Mouse (Mus musculus) heart, embryonic 13.5 days (tissue): Measurements from ENCODE around the gene Rbfox2. TPM values are rescaled to one million over a fixed set of nuclear protein-coding genes. Genes with fewer than 3 reads are reported as not detected.

Experiments
- ATAC-seq: fragments of 200-750 bp; cut with Nextera tagmentation; 2 replicates; pipeline ENCODE4 v1.8.0; 2017; ENCODE audit warnings: moderate TSS enrichment; ENCODE audit not compliant: insufficient number of reproducible peaks, low FRiP score, low TSS enrichment; ENCODE audit errors: extremely low read depth
- H3K27ac ChIP-seq: fragments of 300-500 bp; sonication (generic); replicated peaks from 2 replicates; pipeline ENCODE4 v1.5.1; 2015; ENCODE audit warnings: moderate library complexity, mild to moderate bottlenecking, inconsistent platforms
- H3K27me3 ChIP-seq: fragments of 300-500 bp; sonication (generic); replicated peaks from 2 replicates; pipeline ENCODE4 v1.6.1; 2015; ENCODE audit warnings: mild to moderate bottlenecking, inconsistent platforms
- H3K36me3 ChIP-seq: fragments of 300-500 bp; sonication (generic); 2 replicates; pipeline ENCODE4 v1.6.1; 2015; ENCODE audit warnings: mild to moderate bottlenecking, inconsistent platforms
- H3K4me1 ChIP-seq: fragments of 300-500 bp; sonication (generic); 2 replicates; pipeline ENCODE4 v1.6.1; 2015; ENCODE audit warnings: inconsistent platforms
- H3K4me2 ChIP-seq: fragments of 300-500 bp; sonication (generic); 2 replicates; pipeline ENCODE4 v1.6.1; 2015; ENCODE audit warnings: inconsistent platforms, mild to moderate bottlenecking, moderate library complexity
- H3K4me3 ChIP-seq: fragments of 300-500 bp; sonication (generic); 2 replicates; pipeline ENCODE4 v1.5.1; 2015; ENCODE audit warnings: moderate library complexity, mild to moderate bottlenecking, inconsistent platforms
- H3K9ac ChIP-seq: fragments of 300-500 bp; sonication (generic); 2 replicates; pipeline ENCODE4 v1.6.1; 2015; ENCODE audit warnings: inconsistent platforms, mild to moderate bottlenecking, moderate library complexity
- H3K9me3 ChIP-seq: fragments of 300-500 bp; sonication (generic); 2 replicates; pipeline ENCODE4 v1.6.1; 2016; ENCODE audit warnings: inconsistent platforms
- WGBS: fragments of 180-500 bp; shearing (Covaris S2); methylation state at CpG from one replicate; pipeline ENCODE4 v1.1.7; 2015; ENCODE audit warnings: mixed read lengths; 5-methylcytosine and 5-hydroxymethylcytosine counted together
- polyA plus RNA-seq: library from polyadenylated mRNA; unstranded; fragments of >200 nt; fragmentation: Nextera tagmentation; extraction: Ambion mirVana; gene quantifications from 2 replicates; pipeline ENCODE4 v1.2.1, GENCODE M21; 2015

Gene Rbfox2
- polyA plus RNA-seq, 1 experiment from 2014 or later: 64.8 TPM

DNA sequence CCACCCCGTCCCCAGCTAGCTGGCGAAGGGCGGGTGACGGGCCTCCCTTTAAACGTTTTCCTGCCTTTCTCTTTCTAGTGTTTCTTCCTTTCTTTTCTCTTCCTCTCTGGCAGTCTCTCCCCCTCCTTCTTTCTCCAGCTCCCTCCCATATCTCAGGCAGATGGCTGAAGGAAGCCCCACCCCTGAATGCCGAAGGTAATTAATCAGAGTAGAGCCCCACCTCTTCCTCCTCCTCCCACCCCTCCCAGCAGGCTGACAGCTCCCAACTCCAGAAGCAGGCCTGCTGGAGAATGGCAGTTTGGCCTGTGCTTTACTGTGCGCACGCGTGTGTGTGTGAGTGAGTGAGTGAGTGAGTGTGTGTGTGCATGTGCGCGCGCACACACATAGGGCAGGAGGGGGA, 153.2 kb downstream of the Rbfox2 start:
- ATAC-seq: peak; percentile 75
- peaks cover 64% of the 10 kb centered on the region for H3K4me1 ChIP-seq
- peak overlapping the region; percentile 93 for H3K9ac ChIP-seq
- peak overlapping the region; percentile 82 for H3K4me2 ChIP-seq
- peaks cover 6% of the 10 kb centered on the region; the same call in 1 of the 2 replicates for H3K36me3 ChIP-seq
- peak overlapping the region; percentile 96 for H3K27ac ChIP-seq
- no peaks in the 10 kb centered on the region for H3K27me3 ChIP-seq
- WGBS: under 1% methylated on average over 12 of the region's 12 CpGs
- no peaks in the 10 kb centered on the region for H3K9me3 ChIP-seq
- H3K4me3 ChIP-seq: peak overlapping the region; percentile 79

DNA sequence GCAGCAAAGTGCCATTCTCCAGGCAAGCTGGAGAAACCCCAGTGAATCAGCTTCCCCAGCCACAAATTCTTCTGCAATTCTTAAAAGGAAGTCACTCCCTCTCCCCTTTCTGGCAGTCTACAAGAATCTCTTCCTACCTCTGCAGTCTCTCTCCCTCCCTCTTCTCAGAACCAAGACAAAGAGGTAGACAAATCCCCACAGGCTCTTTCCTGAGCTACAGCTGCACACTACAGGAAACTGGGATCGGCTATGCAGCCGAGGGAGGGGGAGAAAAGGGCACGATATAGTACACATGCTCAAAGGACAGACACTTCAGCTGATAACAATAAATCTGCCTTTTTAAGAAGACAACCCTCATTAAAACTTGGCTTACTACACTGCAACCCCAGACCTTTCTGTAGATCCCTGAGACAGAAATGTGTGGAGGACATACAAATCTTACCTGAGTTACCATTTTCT, 153.7 kb downstream of the Rbfox2 start:
- ATAC-seq: 0 out of 2 replicates have a peak, but pooled peaks have one; percentile 52
- H3K9ac ChIP-seq: peak overlapping the region; percentile 93
- no peaks in the 10 kb centered on the region for H3K9me3 ChIP-seq
- H3K27me3 ChIP-seq: no peaks in the 10 kb centered on the region
- H3K4me1 ChIP-seq: peaks cover 64% of the 10 kb centered on the region
- WGBS: 0% methylated on average over 3 of the region's 3 CpGs
- H3K36me3 ChIP-seq: peaks cover 6% of the 10 kb centered on the region; the same call in 1 of the 2 replicates
- H3K27ac ChIP-seq: peak overlapping the region; percentile 96
- peak overlapping the region; percentile 82 for H3K4me2 ChIP-seq
- H3K4me3 ChIP-seq: peak overlapping the region; percentile 79

DNA sequence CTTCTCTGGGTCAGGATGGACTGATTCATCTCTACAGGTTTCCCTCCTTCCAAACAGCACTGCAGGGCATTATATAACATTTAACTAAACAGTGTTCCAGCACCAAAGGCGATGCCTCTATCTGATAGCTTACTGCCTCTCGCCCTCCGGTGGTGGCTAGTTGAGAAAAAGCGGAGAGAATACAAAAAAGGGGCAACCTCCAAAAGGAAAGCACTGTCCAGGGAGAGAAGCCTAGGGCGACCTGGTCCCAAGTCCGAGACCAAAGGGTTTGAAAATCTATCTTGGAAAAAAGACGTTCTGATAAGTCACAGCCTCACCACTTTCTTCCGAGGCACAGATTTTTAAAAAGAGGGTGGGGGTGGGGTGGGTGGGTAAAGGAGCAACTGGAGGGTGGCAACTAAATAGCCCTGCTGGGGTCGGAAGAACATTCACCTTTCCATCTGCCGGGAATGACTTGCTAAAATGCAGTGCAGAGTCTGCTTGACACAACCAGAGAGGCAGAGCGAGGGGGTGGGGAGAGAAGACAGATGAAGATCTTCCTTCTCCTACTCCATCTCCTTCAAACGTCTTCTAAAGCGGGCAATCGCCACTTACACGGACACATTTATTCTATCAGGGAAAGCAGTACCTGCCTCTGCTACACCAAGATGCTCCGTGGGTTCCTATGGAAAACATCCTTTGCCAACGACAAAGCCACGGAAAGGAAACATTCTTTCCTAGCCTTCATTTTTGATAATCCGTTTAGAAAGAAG, 154.3 kb downstream of the Rbfox2 start:
- Histone ChIP-seq H3K9me3 (no peaks in the 10 kb centered on the region), H3K36me3 (peaks cover 6% of the 10 kb centered on the region; the same call in 1 of the 2 replicates), H3K4me2 (peak overlapping the region; percentile 82), H3K4me3 (peak overlapping the region; percentile 79), H3K27ac (peak overlapping the region; percentile 96), H3K4me1 (peaks cover 64% of the 10 kb centered on the region), H3K27me3 (no peaks in the 10 kb centered on the region), H3K9ac (peak overlapping the region; percentile 93)
- no peak for ATAC-seq
- 1% methylated on average over 19 of the region's 19 CpGs for WGBS

DNA sequence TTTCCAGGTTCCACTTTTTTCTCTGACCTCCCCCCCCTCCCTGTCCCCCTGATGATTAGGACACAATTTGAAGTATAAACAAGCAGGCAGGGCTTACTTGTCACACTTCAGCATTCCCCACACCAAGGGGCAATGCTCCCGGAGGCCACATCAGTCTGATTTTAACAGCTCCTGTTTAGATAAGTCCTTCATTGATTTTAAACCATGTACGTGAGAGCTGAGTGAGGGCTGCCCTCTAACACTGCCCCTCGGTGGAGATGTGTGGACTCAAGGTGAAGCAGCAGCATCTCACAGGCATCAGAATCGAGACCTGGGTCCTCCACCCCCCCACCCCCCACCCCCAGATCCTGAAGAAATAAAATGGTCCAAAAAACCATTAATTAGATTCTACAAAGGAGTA, 155.0 kb downstream of the Rbfox2 start:
- H3K4me1 ChIP-seq: peaks cover 64% of the 10 kb centered on the region
- H3K27ac ChIP-seq: peak overlapping the region; percentile 96
- peak overlapping the region; percentile 79 for H3K4me3 ChIP-seq
- H3K9me3 ChIP-seq: no peaks in the 10 kb centered on the region
- peak overlapping the region; percentile 93 for H3K9ac ChIP-seq
- peaks cover 6% of the 10 kb centered on the region for H3K36me3 ChIP-seq
- ATAC-seq: no peak
- H3K4me2 ChIP-seq: peak overlapping the region; percentile 82
- 3% methylated on average over 4 of the region's 4 CpGs for WGBS
- no peaks in the 10 kb centered on the region for H3K27me3 ChIP-seq

DNA sequence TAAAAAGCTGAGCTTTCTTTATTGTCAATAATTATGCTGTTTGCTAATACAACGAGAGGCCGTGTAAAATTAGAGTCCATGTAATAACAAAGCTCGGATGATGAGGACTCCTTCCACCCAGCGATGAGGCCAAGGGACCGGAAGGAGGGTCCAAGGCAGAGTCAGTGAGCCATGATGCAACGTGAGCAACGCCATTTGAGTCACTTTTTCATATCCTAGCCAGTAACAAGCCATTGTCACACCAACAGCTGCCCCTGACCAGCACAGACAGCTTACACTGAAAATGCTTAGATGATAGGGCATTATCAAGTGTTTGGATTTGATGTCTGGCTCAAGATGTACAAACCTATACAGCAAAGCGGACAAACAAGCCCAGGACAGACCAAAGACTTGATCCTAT, 155.6 kb downstream of the Rbfox2 start:
- Histone ChIP-seq H3K27me3 (no peaks in the 10 kb centered on the region), H3K4me2 (peak overlapping the region; percentile 82), H3K9me3 (no peaks in the 10 kb centered on the region), H3K36me3 (peaks cover 6% of the 10 kb centered on the region), H3K4me3 (peak overlapping the region; percentile 79), H3K4me1 (peaks cover 62% of the 10 kb centered on the region), H3K9ac (peak overlapping the region; percentile 93), H3K27ac (peak overlapping the region; percentile 96)
- no peak for ATAC-seq
- WGBS: 33% methylated on average over 8 of the region's 8 CpGs

DNA sequence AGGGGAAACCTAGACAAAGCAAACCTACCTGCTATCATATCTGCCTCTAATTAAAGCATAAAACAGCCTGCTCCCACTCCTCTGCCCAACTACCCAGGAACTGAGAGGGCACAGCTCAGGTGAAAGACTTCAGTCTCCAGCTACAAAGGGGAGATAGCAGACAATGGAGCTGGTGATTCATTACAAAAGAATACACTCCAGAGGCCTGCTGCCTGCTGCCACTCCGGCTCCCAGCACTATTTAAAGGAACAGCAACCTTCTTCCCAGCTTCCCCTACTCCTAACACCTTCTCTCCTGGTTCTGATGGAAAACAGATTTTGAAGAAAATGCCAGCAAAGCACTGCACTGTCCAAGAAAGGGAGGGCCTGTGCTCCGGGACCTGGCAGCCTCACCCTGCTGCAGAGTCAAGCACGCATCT, 156.4 kb downstream of the Rbfox2 start:
- Histone ChIP-seq H3K4me1 (peaks cover 66% of the 10 kb centered on the region), H3K9me3 (no peaks in the 10 kb centered on the region), H3K4me2 (peak overlapping the region; percentile 82), H3K9ac (peak overlapping the region; percentile 93), H3K36me3 (peaks cover 6% of the 10 kb centered on the region), H3K4me3 (peak overlapping the region; percentile 79), H3K27me3 (no peaks in the 10 kb centered on the region), H3K27ac (peak overlapping the region; percentile 96)
- ATAC-seq: no peak
- 5% methylated on average over 3 of the region's 3 CpGs for WGBS

DNA sequence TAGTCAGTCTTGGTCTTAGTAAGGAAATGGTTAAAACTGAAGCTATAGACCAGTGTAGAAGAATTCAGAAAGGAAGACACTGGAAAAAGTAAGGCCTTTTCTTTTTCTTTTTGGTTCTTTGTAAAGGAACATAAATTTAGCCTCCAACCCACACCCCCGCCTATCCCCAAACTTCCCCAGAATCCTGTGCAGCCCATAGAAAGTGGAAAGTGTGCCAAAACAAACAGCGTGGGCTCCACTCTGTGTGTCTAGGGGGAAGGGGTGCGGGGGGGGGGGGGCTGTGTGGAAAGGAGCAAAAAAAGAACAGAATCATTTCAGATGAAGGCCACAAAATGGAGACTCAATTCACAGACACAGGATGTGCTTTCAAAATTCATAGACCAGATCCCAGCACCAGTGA, 156.8 kb downstream of the Rbfox2 start:
- Histone ChIP-seq H3K36me3 (peaks cover 6% of the 10 kb centered on the region), H3K9ac (peak overlapping the region; percentile 93), H3K27me3 (no peaks in the 10 kb centered on the region), H3K4me2 (peak overlapping the region; percentile 82), H3K4me1 (peaks cover 70% of the 10 kb centered on the region), H3K27ac (peak overlapping the region; percentile 96), H3K4me3 (peak overlapping the region; percentile 79), H3K9me3 (no peaks in the 10 kb centered on the region)
- ATAC-seq: no peak
- 24% methylated on average over 3 of the region's 3 CpGs for WGBS

DNA sequence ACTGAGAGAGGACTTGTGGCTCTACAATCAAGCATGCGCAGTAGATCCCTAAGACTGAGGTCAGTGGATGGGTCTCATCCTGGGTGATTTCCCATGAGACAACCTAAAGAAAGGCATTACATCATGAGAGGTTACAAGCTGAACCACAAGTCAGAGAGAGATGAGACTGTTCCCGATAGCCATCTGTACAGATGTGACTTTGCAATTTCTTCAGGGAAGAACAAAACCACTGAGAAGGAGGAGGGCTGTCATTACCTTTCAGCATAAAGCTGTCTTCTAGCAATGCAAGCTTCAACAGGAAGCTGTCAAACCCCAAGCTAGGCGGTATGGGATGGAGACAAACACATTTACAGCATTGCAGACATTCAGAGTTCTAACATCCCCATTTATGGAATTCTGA, 157.3 kb downstream of the Rbfox2 start:
- peak overlapping the region; percentile 93 for H3K9ac ChIP-seq
- H3K4me1 ChIP-seq: peaks cover 74% of the 10 kb centered on the region

DNA sequence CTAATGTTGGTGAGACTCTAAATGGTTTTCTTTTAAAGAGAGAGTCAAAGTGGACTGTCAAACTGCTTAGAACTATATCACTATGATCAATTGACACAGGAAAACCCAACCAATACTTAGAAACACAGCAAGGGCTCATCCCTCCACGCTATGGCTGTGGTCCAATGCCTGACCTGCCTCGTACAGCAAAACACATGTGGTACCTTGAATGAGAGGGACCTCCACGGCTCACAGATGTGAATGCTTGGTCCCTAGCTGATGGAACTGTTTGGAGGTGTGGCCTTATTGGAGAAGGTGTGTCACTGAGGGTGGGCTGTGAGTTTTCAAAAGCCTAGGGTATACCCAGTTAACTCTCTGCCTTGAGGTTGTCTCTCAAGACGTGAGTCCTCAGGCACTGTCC, 159.9 kb downstream of the Rbfox2 start:
- no peak overlapping the region for H3K4me2 ChIP-seq
- no peak overlapping the region for H3K4me3 ChIP-seq
- H3K27me3 ChIP-seq: no peaks in the 10 kb centered on the region
- no peak overlapping the region for H3K27ac ChIP-seq
- H3K9ac ChIP-seq: no peak overlapping the region
- 80% methylated on average over 4 of the region's 4 CpGs for WGBS
- peaks cover 6% of the 10 kb centered on the region for H3K36me3 ChIP-seq
- no peak for ATAC-seq
- H3K4me1 ChIP-seq: peaks cover 84% of the 10 kb centered on the region
- H3K9me3 ChIP-seq: no peaks in the 10 kb centered on the region

More for the DNA sequence above, 157.3 kb downstream of the Rbfox2 start:
- no peak for ATAC-seq
- H3K4me2 ChIP-seq: peak overlapping the region; percentile 82
- no peaks in the 10 kb centered on the region for H3K27me3 ChIP-seq
- H3K9me3 ChIP-seq: no peaks in the 10 kb centered on the region
- WGBS: 48% methylated on average over 3 of the region's 3 CpGs
- peaks cover 6% of the 10 kb centered on the region for H3K36me3 ChIP-seq
- peak overlapping the region; percentile 79 for H3K4me3 ChIP-seq
- peak overlapping the region; percentile 96 for H3K27ac ChIP-seq

DNA sequence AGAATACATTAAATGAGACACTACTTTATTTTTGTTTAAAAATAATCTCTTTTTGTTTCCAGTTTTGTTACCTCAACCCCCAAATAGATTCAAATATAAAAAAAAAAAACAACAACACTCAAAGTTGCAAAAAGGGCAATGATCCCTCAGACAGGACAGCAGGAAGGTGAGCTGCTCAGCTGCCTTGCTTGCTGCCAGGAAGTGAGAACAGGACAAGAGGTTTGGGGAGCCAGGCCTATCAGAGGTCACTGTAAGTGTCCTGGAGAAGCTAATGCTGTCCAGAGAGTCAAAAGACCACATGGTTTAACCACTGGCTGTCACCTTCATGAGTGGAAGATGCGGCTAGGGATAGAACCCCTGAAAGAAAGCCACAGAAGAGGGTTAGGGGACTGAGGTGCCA, 161.8 kb downstream of the Rbfox2 start:
- Histone ChIP-seq H3K9ac (0 out of 2 replicates have a peak overlapping the region, but pooled peaks have one; percentile 52), H3K4me1 (peaks cover 89% of the 10 kb centered on the region), H3K27ac (peak overlapping the region; percentile 37; the same call in 1 of the 2 replicates), H3K9me3 (no peaks in the 10 kb centered on the region), H3K4me2 (no peak overlapping the region), H3K4me3 (no peak overlapping the region), H3K27me3 (no peaks in the 10 kb centered on the region), H3K36me3 (peaks cover 15% of the 10 kb centered on the region)
- ATAC-seq: no peak
- 40% methylated on average over 1 of the region's 1 CpGs for WGBS

DNA sequence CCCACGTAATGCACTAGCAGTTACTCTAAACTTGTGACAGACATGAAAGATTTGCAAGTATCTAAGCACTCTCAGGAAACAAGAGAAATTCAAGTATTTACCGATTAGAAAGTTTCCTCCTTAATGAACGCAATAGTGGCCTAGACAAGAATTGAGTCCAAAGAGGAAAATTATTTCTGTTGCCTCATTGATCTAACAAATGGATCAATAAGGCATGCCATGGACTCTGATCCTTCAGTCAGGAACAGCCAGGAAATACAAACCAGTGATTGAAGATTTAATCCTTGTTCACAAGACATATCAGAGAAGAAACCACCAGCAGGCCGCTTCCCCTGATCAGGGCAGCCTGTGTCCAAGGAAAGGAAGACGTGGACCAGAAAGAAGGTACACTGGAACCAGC, 164.0 kb downstream of the Rbfox2 start:
- no peaks in the 10 kb centered on the region for H3K27me3 ChIP-seq
- peaks cover 16% of the 10 kb centered on the region for H3K36me3 ChIP-seq
- peaks cover 86% of the 10 kb centered on the region for H3K4me1 ChIP-seq
- H3K4me2 ChIP-seq: no peak overlapping the region
- H3K27ac ChIP-seq: peak overlapping the region; percentile 42
- no peaks in the 10 kb centered on the region for H3K9me3 ChIP-seq
- H3K4me3 ChIP-seq: no peak overlapping the region
- ATAC-seq: no peak
- peak overlapping the region; percentile 20 for H3K9ac ChIP-seq
- WGBS: 74% methylated on average over 5 of the region's 5 CpGs
